In genomic region chr9:15168961-15169360, GRCm38 (mm10) we compare ENCODE assay signal across 21 mouse cellular contexts. TPM values are rescaled to one million over a fixed set of nuclear protein-coding genes. Genes with fewer than 3 reads are reported as not detected.
DNase-seq lines count a peak whose midpoint lies in the region; ATAC-seq and TF ChIP-seq lines count a peak whose summit lies in the region.
"Had no signal": no experiment of that assay in that cellular context is flagged by ENCODE, and none has a peak within 500 bp of the region (broad histone marks: within the 10 kb centered on the region; RNA-seq: fewer than 3 reads in every experiment).

No protein-coding gene starts in this region.

- TF ChIP-seq CTCF in intestine, postnatal 0 days (IDR thresholded peaks at IDR 0.05; ENCODE audit: low read depth), result no peak

- no peaks in the 10 kb centered on the region for H3K9me3 ChIP-seq in heart, embryonic 11.5 days (replicated peaks; ENCODE audit: control insufficient read depth, low read length)
- H3K9me3 ChIP-seq in heart, embryonic 10.5 days, result no peaks in the 10 kb centered on the region; the same call in 1 of the 2 replicates
- H3K9me3 ChIP-seq in heart, embryonic 14.5 days (ENCODE audit: control insufficient read depth, low read length), result no peaks in the 10 kb centered on the region
- no peaks in the 10 kb centered on the region for H3K9me3 ChIP-seq in intestine, embryonic 14.5 days (ENCODE audit: control insufficient read depth, low read length)
- H3K9me3 ChIP-seq in intestine, postnatal 0 days (ENCODE audit: control insufficient read depth), result no peaks in the 10 kb centered on the region
- H3K9me3 ChIP-seq: G1E had no signal

- ATAC-seq in heart, embryonic 11.5 days (replicated peaks; ENCODE audit: insufficient number of reproducible peaks, low FRiP score, low TSS enrichment), result no peak
- no peak for ATAC-seq in heart, embryonic 14.5 days (ENCODE audit: insufficient number of reproducible peaks, insufficient read depth, low FRiP score, low read depth)
- ATAC-seq in intestine, embryonic 14.5 days (replicated peaks; ENCODE audit: low FRiP score, low TSS enrichment, low read depth), result no peak
- no peak for ATAC-seq in intestine, postnatal 0 days
- ATAC-seq: activated CD4-positive, CD25-positive, alpha-beta regulatory T cell, adult 4 months; CD4-positive, CD25-positive, alpha-beta regulatory T cell, adult 4 months; Patski had no signal

- no peaks in the 10 kb centered on the region for H3K4me1 ChIP-seq in heart, embryonic 11.5 days (ENCODE audit: control insufficient read depth, insufficient read depth, low read length)
- peaks cover 6% of the 10 kb centered on the region; the same call in 1 of the 2 replicates for H3K4me1 ChIP-seq in heart, embryonic 10.5 days
- H3K4me1 ChIP-seq in heart, embryonic 14.5 days (ENCODE audit: control insufficient read depth in 2 of 2, insufficient read depth in 2 of 2, low read length in 2 of 2), result peaks cover 3% of the 10 kb centered on the region in 2 experiments; a peak in 2 of 4 replicates
- H3K4me1 ChIP-seq in intestine, embryonic 14.5 days (replicated peaks; ENCODE audit: control insufficient read depth, insufficient read depth, low read length), result no peaks in the 10 kb centered on the region
- H3K4me1 ChIP-seq in intestine, postnatal 0 days (replicated peaks; ENCODE audit: control insufficient read depth, insufficient read depth, low read length), result no peaks in the 10 kb centered on the region

- H3K27ac ChIP-seq in heart, embryonic 11.5 days (ENCODE audit: low read depth, low read length), result no peak overlapping the region
- no peak overlapping the region for H3K27ac ChIP-seq in heart, embryonic 10.5 days
- H3K27ac ChIP-seq in heart, embryonic 14.5 days (replicated peaks in 1 of 2; ENCODE audit: control insufficient read depth in 1 of 2, insufficient read depth in 1 of 2, low read depth in 2 of 2, low read length in 2 of 2), result no peak overlapping the region
- no peak overlapping the region for H3K27ac ChIP-seq in intestine, embryonic 14.5 days (ENCODE audit: low read depth)
- no peak overlapping the region for H3K27ac ChIP-seq in intestine, postnatal 0 days (ENCODE audit: low read depth, low read length)

- no peak overlapping the region for H3K4me3 ChIP-seq in heart, embryonic 11.5 days (ENCODE audit: low read depth, low read length)
- H3K4me3 ChIP-seq in heart, embryonic 10.5 days, result no peak overlapping the region
- H3K4me3 ChIP-seq in heart, embryonic 14.5 days (ENCODE audit: control insufficient read depth in 1 of 2, insufficient read depth in 1 of 2, low read depth in 1 of 2, low read length in 2 of 2), result no peak overlapping the region
- no peak overlapping the region for H3K4me3 ChIP-seq in intestine, embryonic 14.5 days (ENCODE audit: low read depth, low read length)
- H3K4me3 ChIP-seq in intestine, postnatal 0 days (ENCODE audit: low read depth, low read length), result no peak overlapping the region

- H3K9ac ChIP-seq in heart, embryonic 11.5 days (ENCODE audit: low read depth, low read length), result no peak overlapping the region
- no peak overlapping the region for H3K9ac ChIP-seq in heart, embryonic 14.5 days (ENCODE audit: low read length)
- no peak overlapping the region for H3K9ac ChIP-seq in intestine, embryonic 14.5 days (ENCODE audit: low read length)
- no peak overlapping the region for H3K9ac ChIP-seq in intestine, postnatal 0 days (ENCODE audit: low read depth, low read length)

- H3K4me2 ChIP-seq in heart, embryonic 11.5 days, result no peak overlapping the region
- H3K4me2 ChIP-seq in heart, embryonic 14.5 days (ENCODE audit: low read length), result 0 out of 2 replicates have a peak overlapping the region, but pooled peaks have one; percentile 42
- no peak overlapping the region for H3K4me2 ChIP-seq in intestine, embryonic 14.5 days (ENCODE audit: low read length)
- no peak overlapping the region for H3K4me2 ChIP-seq in intestine, postnatal 0 days (replicated peaks; ENCODE audit: low read depth)

- 71% methylated on average over 6 of the region's 6 CpGs for WGBS in heart, embryonic 11.5 days (ENCODE audit: insufficient replicate concordance)
- WGBS in heart, embryonic 10.5 days, result 73% methylated on average over 6 of the region's 6 CpGs
- WGBS in heart, embryonic 14.5 days, result 70% methylated on average over 6 of the region's 6 CpGs
- WGBS in intestine, embryonic 14.5 days, result 79% methylated on average over 6 of the region's 6 CpGs
- 70% methylated on average over 6 of the region's 6 CpGs for WGBS in intestine, postnatal 0 days

- H3K36me3 ChIP-seq in heart, embryonic 11.5 days (ENCODE audit: control insufficient read depth, insufficient read depth, low read length), result no peaks in the 10 kb centered on the region
- H3K36me3 ChIP-seq in heart, embryonic 10.5 days, result no peaks in the 10 kb centered on the region
- H3K36me3 ChIP-seq in heart, embryonic 14.5 days (ENCODE audit: control insufficient read depth, insufficient read depth, low read length), result no peaks in the 10 kb centered on the region
- no peaks in the 10 kb centered on the region for H3K36me3 ChIP-seq in intestine, embryonic 14.5 days (ENCODE audit: control insufficient read depth, insufficient read depth, low read length)
- no peaks in the 10 kb centered on the region for H3K36me3 ChIP-seq in intestine, postnatal 0 days (ENCODE audit: control insufficient read depth, insufficient read depth)
- H3K36me3 ChIP-seq: G1E had no signal

- peak; percentile 1 for DNase-seq in heart, adult 11 months
- peak; percentile 61 for DNase-seq in heart, embryonic 10.5 days (ENCODE audit: low spot score)
- no peak for DNase-seq in heart, adult 8-10 months (ENCODE audit: low spot score)
- DNase-seq in heart, postnatal 4 days, result no peak
- peak; percentile 45 for DNase-seq in intestine, embryonic 14.5 days (ENCODE audit: low spot score)
- DNase-seq: adrenal gland, adult 2 months; adrenal gland, adult 8-10 months; adrenal gland, postnatal 25 days; B cell, adult 2 months; cerebellum, adult 11 months; cerebellum, adult 11-12 months had no signal

- H3K27me3 ChIP-seq in heart, embryonic 11.5 days (ENCODE audit: control insufficient read depth, insufficient read depth, low read length), result no peaks in the 10 kb centered on the region
- no peaks in the 10 kb centered on the region for H3K27me3 ChIP-seq in heart, embryonic 10.5 days (ENCODE audit: insufficient read depth, poor library complexity, severe bottlenecking)
- no peaks in the 10 kb centered on the region for H3K27me3 ChIP-seq in heart, embryonic 14.5 days (ENCODE audit: control insufficient read depth, insufficient read depth, low read length)
- H3K27me3 ChIP-seq in intestine, embryonic 14.5 days (replicated peaks; ENCODE audit: control insufficient read depth, insufficient read depth, low read length), result no peaks in the 10 kb centered on the region
- H3K27me3 ChIP-seq in intestine, postnatal 0 days (replicated peaks; ENCODE audit: control insufficient read depth, insufficient read depth, low read length), result no peaks in the 10 kb centered on the region
- H3K27me3 ChIP-seq: Patski had no signal

RNA-seq across cellular contexts. Expression of gene Hephl1, which starts 57.1 kb away (rescaled TPM):
- not detected in 2 replicates for polyA plus RNA-seq in heart, embryonic 11.5 days (2014; fragmentation: Nextera tagmentation; extraction: Ambion mirVana)
- polyA plus RNA-seq in heart, embryonic 10.5 days (2016; fragmentation: Nextera tagmentation; extraction: Ambion mirVana), result not detected in 2 replicates
- under 1 TPM; 0.16 to 0.29 (median 0.22) TPM for total RNA-seq in heart, adult 8-10 months (2022)
- polyA plus RNA-seq in heart, embryonic 14.5 days (2014; fragmentation: Nextera tagmentation; extraction: Ambion mirVana), result not detected in 2 replicates
- total RNA-seq in heart, postnatal 4 days (2021), result under 1 TPM; 0.05 to 0.09 TPM
- polyA plus RNA-seq in intestine, embryonic 14.5 days (2014; fragmentation: Nextera tagmentation; extraction: Ambion mirVana), result not detected in 2 replicates
- not detected in 2 replicates for polyA plus RNA-seq in intestine, postnatal 0 days (2015; fragmentation: Nextera tagmentation; extraction: Ambion mirVana)
- total RNA-seq: CH12.LX, MEL had no signal
- polyA plus RNA-seq: activated CD4-positive, CD25-positive, alpha-beta regulatory T cell, adult 4 months; brain, embryonic 14.5 days; CD4-positive, CD25-positive, alpha-beta regulatory T cell, adult 4 months; G1E; Patski had no signal

Comparison
In these comparisons a context has a peak if more than half of its experiments do, and no peak if none do; other contexts are left out.
1. DNase-seq: peak in heart, adult 11 months (single experiment), heart, embryonic 10.5 days (single experiment) and intestine, embryonic 14.5 days (single experiment); none in heart, adult 8-10 months (single experiment) and heart, postnatal 4 days (single experiment).